Mouse (Mus musculus): ENCODE measurements around the gene Gm38655. TPM values are rescaled to one million over a fixed set of nuclear protein-coding genes. Genes with fewer than 3 reads are reported as not detected.

Gm38655 gene
- polyA plus RNA-seq (2014; fragmentation: Illumina TruSeq; extraction: RNeasy Lipid Tissue Mini Kit (QIAGEN cat#74804); ENCODE audit: low read depth, low replicate concordance) = not detected

GRCm38 (mm10) chr17:25175411-25175810 is at the start of gene Gm38655:
Gene Gm38655 (minus strand): TSS chr17:25175471.

DNA sequence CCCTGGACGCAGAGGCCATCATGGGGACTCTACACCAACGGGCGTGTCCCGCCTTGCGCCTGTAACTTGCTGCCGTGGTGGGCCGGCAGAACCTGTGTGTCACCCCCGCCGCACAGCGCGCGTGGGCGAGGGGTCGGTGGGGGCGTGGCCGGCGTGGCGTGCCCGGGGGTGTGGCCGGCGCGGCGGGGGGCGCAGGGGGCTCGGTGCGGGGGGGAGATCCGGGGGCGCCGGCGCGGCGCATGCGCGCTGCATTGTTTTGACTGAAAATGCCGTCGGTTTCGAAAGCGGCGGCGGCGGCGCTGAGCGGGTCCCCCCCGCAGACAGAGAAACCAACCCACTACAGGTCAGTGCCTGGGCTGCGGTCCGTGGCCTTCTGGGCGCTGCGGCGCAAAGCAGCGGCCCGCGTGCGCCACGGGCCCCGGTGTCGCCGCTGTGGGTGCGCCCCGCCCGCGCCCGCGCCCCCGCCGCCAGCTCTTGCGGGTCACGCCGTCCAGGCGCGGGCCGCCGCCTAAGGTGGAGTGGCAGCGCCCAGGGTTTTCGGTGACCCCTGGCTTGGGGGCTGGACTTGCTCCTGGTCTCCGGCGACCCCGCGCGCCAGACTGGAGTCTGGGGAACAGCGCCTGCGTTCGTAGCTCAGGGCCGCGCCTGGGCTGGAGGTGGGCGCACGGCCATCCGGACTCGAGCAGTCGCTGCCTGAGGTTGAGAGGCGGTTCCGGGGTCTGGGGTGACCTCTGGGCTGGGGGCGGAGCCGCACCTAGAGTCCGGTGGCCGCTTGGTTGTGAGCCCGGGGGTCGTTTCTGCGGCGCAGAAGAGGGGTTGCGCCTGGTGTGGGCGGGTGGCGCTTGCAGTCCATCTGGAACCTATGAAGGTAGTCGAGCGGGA is 13.1 kb upstream of the Gm38655 start, which contains the start of gene Unkl:
Gene Unkl (plus strand): TSS at position 248 of the 882 bp plus-strand sequence.

GRCm38 (mm10) chr17:25184129-25184691 is 8.9 kb upstream of the Gm38655 start, which contains the start of gene BC003965:
Gene BC003965 (plus strand): TSS chr17:25184554.

GRCm38 (mm10) chr17:25162161-25162560 is 13.1 kb downstream of the Gm38655 start, which contains the start of gene Ccdc154:
Gene Ccdc154 (plus strand): TSS chr17:25162461.

GRCm38 (mm10) chr17:25133275-25133698 is 42.0 kb downstream of the Gm38655 start, which contains the start of gene Clcn7:
Gene Clcn7 (plus strand): TSS chr17:25133391.

Other genes with a start within 250 kb of the Gm38655 start
- gene Mapk8ip3, start 238.5 kb downstream of the Gm38655 start, polyA plus RNA-seq (2014; fragmentation: Illumina TruSeq; extraction: RNeasy Lipid Tissue Mini Kit (QIAGEN cat#74804); ENCODE audit: low read depth, low replicate concordance) = 3.3 TPM
- gene Jpt2, start 214.8 kb downstream of the Gm38655 start, polyA plus RNA-seq (2014; fragmentation: Illumina TruSeq; extraction: RNeasy Lipid Tissue Mini Kit (QIAGEN cat#74804); ENCODE audit: low read depth, low replicate concordance) = 80.0 TPM
- gene Cramp1l, start 159.7 kb downstream of the Gm38655 start, polyA plus RNA-seq (2014; fragmentation: Illumina TruSeq; extraction: RNeasy Lipid Tissue Mini Kit (QIAGEN cat#74804); ENCODE audit: low read depth, low replicate concordance) = 4.7 TPM
- 7.6 TPM for gene Ift140, start 159.4 kb downstream of the Gm38655 start, polyA plus RNA-seq (2014; fragmentation: Illumina TruSeq; extraction: RNeasy Lipid Tissue Mini Kit (QIAGEN cat#74804); ENCODE audit: low read depth, low replicate concordance)
- gene Tmem204, start 91.9 kb downstream of the Gm38655 start, polyA plus RNA-seq (2014; fragmentation: Illumina TruSeq; extraction: RNeasy Lipid Tissue Mini Kit (QIAGEN cat#74804); ENCODE audit: low read depth, low replicate concordance) = 16.4 TPM
- 2.3 TPM for gene Telo2, start 59.5 kb downstream of the Gm38655 start, polyA plus RNA-seq (2014; fragmentation: Illumina TruSeq; extraction: RNeasy Lipid Tissue Mini Kit (QIAGEN cat#74804); ENCODE audit: low read depth, low replicate concordance)
- not detected for gene Ptx4, start 54.7 kb downstream of the Gm38655 start, polyA plus RNA-seq (2014; fragmentation: Illumina TruSeq; extraction: RNeasy Lipid Tissue Mini Kit (QIAGEN cat#74804); ENCODE audit: low read depth, low replicate concordance)
- 5.4 TPM for gene Clcn7, start 42.1 kb downstream of the Gm38655 start, polyA plus RNA-seq (2014; fragmentation: Illumina TruSeq; extraction: RNeasy Lipid Tissue Mini Kit (QIAGEN cat#74804); ENCODE audit: low read depth, low replicate concordance)
- not detected for gene Ccdc154, start 13.0 kb downstream of the Gm38655 start, polyA plus RNA-seq (2014; fragmentation: Illumina TruSeq; extraction: RNeasy Lipid Tissue Mini Kit (QIAGEN cat#74804); ENCODE audit: low read depth, low replicate concordance)
- gene BC003965, start 9.1 kb upstream of the Gm38655 start, polyA plus RNA-seq (2014; fragmentation: Illumina TruSeq; extraction: RNeasy Lipid Tissue Mini Kit (QIAGEN cat#74804); ENCODE audit: low read depth, low replicate concordance) = 17.3 TPM
- 29.1 TPM for gene Unkl, start 12.9 kb upstream of the Gm38655 start, polyA plus RNA-seq (2014; fragmentation: Illumina TruSeq; extraction: RNeasy Lipid Tissue Mini Kit (QIAGEN cat#74804); ENCODE audit: low read depth, low replicate concordance)
- 25.4 TPM for gene Gnptg, start 64.7 kb upstream of the Gm38655 start, polyA plus RNA-seq (2014; fragmentation: Illumina TruSeq; extraction: RNeasy Lipid Tissue Mini Kit (QIAGEN cat#74804); ENCODE audit: low read depth, low replicate concordance)
- 3.8 TPM for gene Tsr3, start 64.7 kb upstream of the Gm38655 start, polyA plus RNA-seq (2014; fragmentation: Illumina TruSeq; extraction: RNeasy Lipid Tissue Mini Kit (QIAGEN cat#74804); ENCODE audit: low read depth, low replicate concordance)
- gene Baiap3, start 80.9 kb upstream of the Gm38655 start, polyA plus RNA-seq (2014; fragmentation: Illumina TruSeq; extraction: RNeasy Lipid Tissue Mini Kit (QIAGEN cat#74804); ENCODE audit: low read depth, low replicate concordance) = not detected
- 148 TPM for gene Ube2i, start 99.2 kb upstream of the Gm38655 start, polyA plus RNA-seq (2014; fragmentation: Illumina TruSeq; extraction: RNeasy Lipid Tissue Mini Kit (QIAGEN cat#74804); ENCODE audit: low read depth, low replicate concordance)
- not detected for gene Prss34, start 122.9 kb upstream of the Gm38655 start, polyA plus RNA-seq (2014; fragmentation: Illumina TruSeq; extraction: RNeasy Lipid Tissue Mini Kit (QIAGEN cat#74804); ENCODE audit: low read depth, low replicate concordance)
- gene Prss28, start 133.2 kb upstream of the Gm38655 start, polyA plus RNA-seq (2014; fragmentation: Illumina TruSeq; extraction: RNeasy Lipid Tissue Mini Kit (QIAGEN cat#74804); ENCODE audit: low read depth, low replicate concordance) = not detected
- not detected for gene Prss29, start 143.2 kb upstream of the Gm38655 start, polyA plus RNA-seq (2014; fragmentation: Illumina TruSeq; extraction: RNeasy Lipid Tissue Mini Kit (QIAGEN cat#74804); ENCODE audit: low read depth, low replicate concordance)
- not detected for gene Tpsab1, start 170.1 kb upstream of the Gm38655 start, polyA plus RNA-seq (2014; fragmentation: Illumina TruSeq; extraction: RNeasy Lipid Tissue Mini Kit (QIAGEN cat#74804); ENCODE audit: low read depth, low replicate concordance)
- not detected for gene Tpsb2, start 190.8 kb upstream of the Gm38655 start, polyA plus RNA-seq (2014; fragmentation: Illumina TruSeq; extraction: RNeasy Lipid Tissue Mini Kit (QIAGEN cat#74804); ENCODE audit: low read depth, low replicate concordance)
- not detected for gene Tpsg1, start 193.8 kb upstream of the Gm38655 start, polyA plus RNA-seq (2014; fragmentation: Illumina TruSeq; extraction: RNeasy Lipid Tissue Mini Kit (QIAGEN cat#74804); ENCODE audit: low read depth, low replicate concordance)